Mouse (Mus musculus) MEL (cell line): ENCODE data around the gene Klhl24.

Source experiments
- E2F4 ChIP-seq: IDR thresholded peaks from 2 replicates; pipeline ENCODE4 v1.6.1; 2011; ENCODE audit warnings: low read depth, low read length, improper control_type of control experiment, borderline replicate concordance
- POLR2A ChIP-seq, 2 experiments: IDR thresholded peaks; 2 replicates each; pipeline ENCODE4 v1.6.1; 2011 to 2012; ENCODE audit warnings: low read length in 2 of 2, mild to moderate bottlenecking in 2 of 2, control low read depth in 1 of 2, improper control_type of control experiment in 1 of 2, low read depth in 1 of 2, moderate library complexity in 1 of 2; ENCODE audit not compliant: control insufficient read depth in 1 of 2, insufficient read depth in 1 of 2, poor library complexity in 1 of 2
- TCF12 ChIP-seq: IDR thresholded peaks from 2 replicates; pipeline ENCODE4 v1.6.1; 2014; ENCODE audit warnings: low read depth, mild to moderate bottlenecking, inconsistent platforms, low read length, improper control_type of control experiment, moderate library complexity

DNA sequence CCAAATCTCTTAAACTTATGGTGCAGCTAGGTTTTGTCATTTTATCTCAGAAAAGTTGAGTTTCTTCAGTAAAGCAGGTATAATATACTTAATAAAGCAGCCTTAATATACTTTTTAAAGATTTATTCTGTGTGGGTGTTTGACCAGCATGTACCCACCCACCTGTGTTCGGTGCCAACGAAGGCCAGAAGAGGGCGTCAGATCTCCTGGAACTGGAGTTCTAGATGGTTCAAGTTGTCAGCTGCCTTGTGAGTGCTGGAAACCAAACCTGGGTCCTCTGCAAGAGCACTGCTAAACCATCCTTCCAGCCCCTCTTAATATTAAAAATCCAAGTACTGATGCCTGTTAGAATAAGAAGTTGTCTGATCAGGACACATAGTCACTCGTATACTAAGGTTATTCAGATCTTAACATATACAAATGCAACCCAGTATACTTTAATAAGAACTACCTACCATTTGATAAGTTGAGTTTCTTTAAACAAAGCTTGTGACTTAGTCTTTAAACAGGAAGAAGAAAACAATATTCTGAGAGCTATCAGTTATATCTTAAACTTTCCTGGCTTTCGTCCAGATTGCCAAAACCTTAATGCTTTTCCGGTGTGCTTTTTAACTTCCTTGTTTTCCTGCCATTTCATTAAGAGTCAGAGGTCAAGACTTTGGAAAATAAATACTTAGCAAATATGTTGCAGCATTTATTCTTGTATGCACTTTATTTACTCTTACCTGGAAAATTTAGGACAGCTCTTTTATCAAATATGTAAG lies 1.7 kb downstream of the Klhl24 start:
- no peak for TF ChIP-seq POLR2A (IDR thresholded peaks at IDR 0.05; ENCODE audit: control insufficient read depth in 1 of 2, insufficient read depth in 1 of 2, low read depth in 1 of 2, low read length in 2 of 2, poor library complexity in 1 of 2)
- TF ChIP-seq E2F4: no peak
- TF ChIP-seq TCF12: no peak
